Mouse (Mus musculus): Measurements from ENCODE around the gene Bcl6b. TPM values are rescaled to one million over a fixed set of nuclear protein-coding genes. Genes with fewer than 3 reads are reported as not detected.

Gene Bcl6b
- polyA plus RNA-seq (2012; ENCODE audit: insufficient read depth, insufficient read length, missing spikeins), result 0.32 and 0.70 TPM in 2 replicates

DNA sequence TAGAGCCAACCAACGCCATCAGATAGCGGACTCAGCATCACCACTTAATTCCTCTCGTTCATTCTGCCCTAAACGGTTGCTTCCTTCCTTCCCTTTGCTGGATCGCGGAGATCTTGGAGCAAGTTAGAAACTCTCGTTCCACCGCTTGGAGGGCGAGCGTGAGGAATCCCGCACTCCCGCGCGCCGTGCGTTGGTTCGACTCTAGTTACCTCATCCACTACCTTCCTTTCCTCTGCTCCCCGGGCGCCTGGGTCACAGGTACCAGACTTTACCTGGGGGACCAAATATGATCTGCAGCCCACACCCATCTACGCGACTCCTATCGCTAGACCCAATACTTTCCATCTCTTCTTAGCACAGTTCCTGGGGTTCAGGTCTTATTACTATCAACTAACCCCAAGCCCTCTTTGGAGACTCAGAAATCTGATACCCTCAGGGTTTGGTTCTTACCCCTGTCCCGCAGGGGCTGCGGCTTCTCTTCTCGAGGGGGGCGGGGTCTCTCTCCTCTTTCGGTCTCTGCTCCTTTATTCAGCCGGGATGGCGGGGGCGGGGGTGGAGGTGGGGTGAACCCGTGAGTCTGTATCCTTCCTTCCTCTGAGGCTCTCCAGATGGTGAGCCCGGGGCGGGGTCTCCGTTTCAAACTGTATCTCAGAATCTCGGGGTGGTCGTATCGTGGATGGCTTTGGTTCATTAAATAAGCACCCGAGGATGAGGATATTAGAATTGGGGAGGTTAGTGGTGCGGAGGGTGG, at the start of gene Bcl6b:
Gene Bcl6b (minus strand): TSS at position 539 of the 751 bp plus-strand sequence.
- Histone ChIP-seq H3K4me1 (ENCODE audit: control insufficient read depth, insufficient read depth, low read length) (peaks cover 21% of the 10 kb centered on the region), H3K4me3 (ENCODE audit: insufficient read depth, low read length) (peak within 1 kb of the TSS; percentile 33), H3K27ac (ENCODE audit: insufficient read depth, low read depth, low read length) (no peak within 1 kb of the TSS)
- no peak for TF ChIP-seq POLR2A (IDR thresholded peaks at IDR 0.05; ENCODE audit: borderline replicate concordance, low read depth, low read length)

DNA sequence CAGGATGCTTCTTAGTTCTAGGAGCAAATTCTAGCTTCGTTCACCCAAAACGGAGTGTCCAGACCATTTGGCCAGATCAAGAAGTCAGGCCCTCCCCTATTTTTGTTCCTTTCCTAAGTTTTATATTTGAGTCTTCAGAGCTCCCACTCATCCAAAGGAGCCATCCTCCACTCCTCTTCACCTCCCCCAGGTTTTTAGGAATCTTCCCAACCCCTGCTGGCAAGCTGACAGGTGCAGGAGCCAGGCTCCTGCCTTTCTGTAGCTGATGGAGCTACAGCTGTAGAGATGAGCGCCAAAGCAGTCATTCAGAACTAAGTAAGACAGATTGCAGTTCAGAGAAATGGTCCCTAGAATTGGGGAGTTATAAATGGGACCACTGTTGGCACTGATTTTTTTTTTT, 49.4 kb upstream of the Bcl6b start:
- Histone ChIP-seq H3K4me3 (ENCODE audit: insufficient read depth, low read length) (no peak overlapping the region), H3K4me1 (ENCODE audit: control insufficient read depth, insufficient read depth, low read length) (peaks cover 8% of the 10 kb centered on the region), H3K27ac (ENCODE audit: insufficient read depth, low read depth, low read length) (no peak overlapping the region)
- TF ChIP-seq CTCF (IDR thresholded peaks at IDR 0.05; ENCODE audit: low read depth, low read length) (no peak), POLR2A (IDR thresholded peaks at IDR 0.05; ENCODE audit: borderline replicate concordance, low read depth, low read length) (no peak)

DNA sequence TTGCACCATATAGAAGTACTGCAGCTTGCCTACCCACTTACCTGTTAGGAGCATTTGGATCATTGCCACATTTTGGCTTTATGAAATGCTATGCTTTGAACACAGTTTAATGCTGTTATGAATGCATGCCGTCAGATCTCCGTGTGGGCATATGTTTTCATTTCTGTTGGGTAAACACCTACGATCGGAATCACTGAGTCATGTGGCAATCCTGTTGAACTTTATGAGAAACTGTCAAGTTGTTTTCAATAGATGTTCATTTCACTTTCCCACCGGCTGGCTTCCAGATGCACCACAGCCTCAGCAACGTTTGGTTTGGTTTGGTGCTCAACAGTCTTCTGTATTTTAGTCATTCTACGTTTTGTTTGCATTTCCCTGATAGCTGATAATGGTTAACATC, 42.0 kb upstream of the Bcl6b start:
- TF ChIP-seq POLR2A (IDR thresholded peaks at IDR 0.05; ENCODE audit: borderline replicate concordance, low read depth, low read length), result no peak
- TF ChIP-seq CTCF (IDR thresholded peaks at IDR 0.05; ENCODE audit: low read depth, low read length), result no peak
- Histone ChIP-seq H3K27ac (ENCODE audit: insufficient read depth, low read depth, low read length) (no peak overlapping the region), H3K4me1 (ENCODE audit: control insufficient read depth, insufficient read depth, low read length) (no peaks in the 10 kb centered on the region), H3K4me3 (ENCODE audit: insufficient read depth, low read length) (no peak overlapping the region)

DNA sequence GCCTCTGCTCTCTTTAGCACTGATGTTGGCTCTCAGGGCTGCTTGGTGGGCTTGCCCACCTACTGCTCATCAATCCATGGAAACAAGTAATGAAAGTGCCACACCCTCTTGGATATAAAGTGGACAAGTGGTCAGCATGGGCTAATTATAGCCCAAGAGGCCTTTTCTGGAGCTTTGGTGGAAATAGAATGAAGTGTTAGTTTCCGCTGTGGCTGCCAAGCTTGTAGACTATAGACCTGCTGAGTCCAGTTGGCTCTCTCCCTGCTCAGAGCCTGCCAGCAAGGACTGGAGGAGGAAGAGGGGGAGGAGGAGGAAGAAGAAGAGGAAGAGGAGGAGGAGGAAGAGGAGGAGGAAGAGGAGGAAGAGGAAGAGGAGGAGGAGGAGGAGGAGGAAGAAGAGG, 36.8 kb upstream of the Bcl6b start:
- no peak for TF ChIP-seq POLR2A (IDR thresholded peaks at IDR 0.05; ENCODE audit: borderline replicate concordance, low read depth, low read length)
- no peak for TF ChIP-seq CTCF (IDR thresholded peaks at IDR 0.05; ENCODE audit: low read depth, low read length)
- Histone ChIP-seq H3K4me3 (ENCODE audit: insufficient read depth, low read length) (no peak overlapping the region), H3K4me1 (ENCODE audit: control insufficient read depth, insufficient read depth, low read length) (peaks cover 23% of the 10 kb centered on the region), H3K27ac (ENCODE audit: insufficient read depth, low read depth, low read length) (no peak overlapping the region)

DNA sequence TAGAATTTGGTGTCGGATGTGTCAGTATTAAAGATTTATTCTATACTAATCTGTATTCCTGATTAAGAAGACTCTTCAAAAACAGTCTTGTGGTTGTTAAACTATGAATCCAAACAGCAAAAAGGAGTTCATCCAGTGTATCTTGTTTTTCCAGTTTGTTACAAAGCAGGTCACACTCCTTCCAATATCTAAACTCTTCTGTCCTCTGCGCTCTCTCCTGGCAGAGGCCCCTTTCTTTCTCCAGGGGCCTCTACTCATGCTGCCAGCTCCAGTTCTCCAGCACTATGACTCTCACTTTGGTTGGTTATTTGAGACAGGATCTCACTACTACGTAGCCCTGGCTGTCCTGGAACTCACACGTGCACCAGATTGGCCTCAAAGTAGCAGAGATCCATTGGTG, 36.2 kb upstream of the Bcl6b start:
- Histone ChIP-seq H3K27ac (ENCODE audit: insufficient read depth, low read depth, low read length) (no peak overlapping the region), H3K4me1 (ENCODE audit: control insufficient read depth, insufficient read depth, low read length) (peaks cover 23% of the 10 kb centered on the region), H3K4me3 (ENCODE audit: insufficient read depth, low read length) (no peak overlapping the region)
- TF ChIP-seq POLR2A (IDR thresholded peaks at IDR 0.05; ENCODE audit: borderline replicate concordance, low read depth, low read length) (no peak), CTCF (IDR thresholded peaks at IDR 0.05; ENCODE audit: low read depth, low read length) (no peak)

DNA sequence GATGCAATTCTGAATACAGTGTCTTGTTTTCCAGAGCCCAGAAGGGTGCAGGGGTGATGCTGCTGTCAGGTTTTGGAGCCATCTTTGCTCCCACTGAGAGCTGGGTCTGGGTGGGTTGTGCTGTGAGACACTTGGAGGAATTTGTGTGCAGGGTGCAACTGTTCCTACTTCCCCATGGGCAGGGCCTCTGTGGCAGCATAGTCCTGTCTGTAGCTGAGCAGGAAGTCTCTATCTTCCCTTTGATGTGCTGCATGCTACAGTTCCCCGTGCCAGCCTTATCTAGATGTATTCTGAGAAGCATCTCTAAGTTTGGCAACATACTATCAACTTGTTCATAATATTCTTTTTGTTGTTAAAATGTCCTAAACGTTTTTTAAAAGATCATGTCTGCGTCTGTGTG, 35.7 kb upstream of the Bcl6b start:
- no peak overlapping the region for H3K27ac ChIP-seq (ENCODE audit: insufficient read depth, low read depth, low read length)

DNA sequence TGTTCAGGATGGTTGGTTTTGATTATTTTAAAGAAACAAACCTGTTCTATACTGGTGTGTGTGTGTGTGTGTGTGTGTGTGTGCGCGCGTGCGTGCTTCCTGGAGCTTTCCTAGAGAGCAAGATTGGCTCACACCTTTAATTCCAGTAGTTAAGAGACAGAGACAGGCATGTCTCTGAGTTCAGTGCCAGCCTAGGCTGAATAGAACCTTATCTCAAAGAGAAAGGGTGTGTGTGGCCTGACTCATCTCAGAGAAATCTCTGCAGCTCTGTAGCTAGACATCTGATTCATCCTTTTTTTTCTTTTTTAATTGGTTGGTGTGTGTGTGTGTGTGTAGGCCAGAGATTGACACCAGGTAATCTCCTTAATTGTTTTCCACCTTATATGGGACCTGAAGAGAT, 29.4 kb upstream of the Bcl6b start:
- TF ChIP-seq POLR2A (IDR thresholded peaks at IDR 0.05; ENCODE audit: borderline replicate concordance, low read depth, low read length) (no peak), CTCF (IDR thresholded peaks at IDR 0.05; ENCODE audit: low read depth, low read length) (no peak)
- H3K4me3 ChIP-seq (ENCODE audit: insufficient read depth, low read length), result no peak overlapping the region
- no peak overlapping the region for H3K27ac ChIP-seq (ENCODE audit: insufficient read depth, low read depth, low read length)
- peaks cover 12% of the 10 kb centered on the region for H3K4me1 ChIP-seq (ENCODE audit: control insufficient read depth, insufficient read depth, low read length)

More for the DNA sequence above, 35.7 kb upstream of the Bcl6b start:
- peaks cover 23% of the 10 kb centered on the region for H3K4me1 ChIP-seq (ENCODE audit: control insufficient read depth, insufficient read depth, low read length)
- no peak overlapping the region for H3K4me3 ChIP-seq (ENCODE audit: insufficient read depth, low read length)
- TF ChIP-seq POLR2A (IDR thresholded peaks at IDR 0.05; ENCODE audit: borderline replicate concordance, low read depth, low read length) (no peak), CTCF (IDR thresholded peaks at IDR 0.05; ENCODE audit: low read depth, low read length) (no peak)

DNA sequence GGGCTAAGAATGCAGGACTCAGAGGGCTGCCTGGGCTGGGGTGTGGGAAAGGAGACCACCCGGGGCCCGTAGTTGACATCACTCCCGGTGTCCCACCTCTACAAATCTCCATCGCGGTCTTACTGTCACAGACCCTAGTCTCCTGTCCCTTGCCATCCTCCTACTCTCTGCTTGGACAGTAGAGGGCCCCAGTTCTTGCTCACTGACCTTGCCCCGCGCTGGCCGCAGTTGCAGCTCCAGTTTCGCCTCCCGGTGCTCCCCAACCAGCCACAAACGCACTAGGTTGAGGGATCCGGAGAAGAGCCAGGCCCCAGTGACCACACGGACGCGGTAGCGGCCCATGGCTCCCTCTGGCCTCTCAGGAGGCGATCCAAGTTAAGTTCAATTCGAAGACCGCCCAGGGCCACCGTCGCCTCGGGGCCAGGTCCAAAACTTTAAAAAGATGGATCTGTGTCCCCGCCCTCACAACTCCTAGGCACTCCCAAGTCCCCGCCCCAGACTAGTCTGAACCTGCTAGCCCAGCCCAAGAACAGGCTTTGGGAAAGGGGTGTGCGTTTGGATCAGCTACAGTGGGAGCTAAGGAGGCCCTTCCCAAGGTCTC, 25.4 kb upstream of the Bcl6b start, which contains the start of gene Alox12:
Gene Alox12 (minus strand): TSS at position 423 of the 601 bp plus-strand sequence.
- TF ChIP-seq POLR2A (IDR thresholded peaks at IDR 0.05; ENCODE audit: borderline replicate concordance, low read depth, low read length) (no peak), CTCF (IDR thresholded peaks at IDR 0.05; ENCODE audit: low read depth, low read length) (peak; percentile 26; the same call in 1 of the 2 replicates)
- H3K4me3 ChIP-seq (ENCODE audit: insufficient read depth, low read length), result peak within 1 kb of the TSS; percentile 29; the same call in 1 of the 2 replicates
- no peak within 1 kb of the TSS for H3K27ac ChIP-seq (ENCODE audit: insufficient read depth, low read depth, low read length)
- H3K4me1 ChIP-seq (ENCODE audit: control insufficient read depth, insufficient read depth, low read length), result peaks cover 17% of the 10 kb centered on the region

DNA sequence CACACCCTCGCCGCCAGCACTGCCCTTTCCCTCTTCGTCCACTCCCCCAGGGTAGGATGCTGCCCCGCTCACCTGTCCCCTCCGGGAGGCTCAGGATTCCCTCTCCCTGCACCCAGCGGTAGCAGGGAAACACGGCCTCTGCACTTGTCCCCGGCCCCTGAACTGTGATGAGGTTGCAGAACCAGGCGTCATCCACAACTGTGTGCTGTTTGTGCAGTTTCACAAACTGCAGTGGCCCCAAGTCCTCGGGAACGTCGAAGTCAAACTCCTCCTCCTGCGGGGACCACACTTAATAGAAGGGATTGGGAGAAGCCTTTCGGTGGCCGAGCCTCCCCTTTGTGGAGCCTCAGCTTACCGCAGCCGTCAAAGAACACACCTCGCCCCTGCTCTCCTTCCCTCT, 24.7 kb upstream of the Bcl6b start:
- H3K27ac ChIP-seq (ENCODE audit: insufficient read depth, low read depth, low read length), result no peak overlapping the region
- TF ChIP-seq CTCF (IDR thresholded peaks at IDR 0.05; ENCODE audit: low read depth, low read length) (no peak), POLR2A (IDR thresholded peaks at IDR 0.05; ENCODE audit: borderline replicate concordance, low read depth, low read length) (no peak)
- H3K4me1 ChIP-seq (ENCODE audit: control insufficient read depth, insufficient read depth, low read length), result peaks cover 20% of the 10 kb centered on the region
- H3K4me3 ChIP-seq (ENCODE audit: insufficient read depth, low read length), result peak overlapping the region; percentile 29; the same call in 1 of the 2 replicates

DNA sequence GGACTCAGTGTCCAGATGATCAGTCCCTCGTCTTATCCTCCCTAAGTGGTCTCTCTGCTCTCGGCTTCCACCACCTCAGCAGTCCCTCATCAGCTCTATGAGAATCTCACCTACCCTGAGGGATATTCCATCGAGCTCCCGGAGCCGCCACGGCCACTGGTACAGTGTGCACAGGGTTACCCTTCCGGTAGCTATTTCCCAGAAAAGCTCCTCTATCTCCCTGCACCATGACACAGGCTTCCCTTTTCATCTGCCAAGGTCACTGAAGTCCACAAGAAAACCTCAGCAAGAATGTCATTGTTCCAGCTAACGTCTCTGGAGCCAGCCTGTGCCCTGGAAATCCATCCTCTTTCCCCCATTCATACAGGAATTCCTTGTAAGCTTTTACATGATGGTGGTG, 22.3 kb upstream of the Bcl6b start:
- no peak for TF ChIP-seq POLR2A (IDR thresholded peaks at IDR 0.05; ENCODE audit: borderline replicate concordance, low read depth, low read length)
- TF ChIP-seq CTCF (IDR thresholded peaks at IDR 0.05; ENCODE audit: low read depth, low read length), result no peak
- peaks cover 20% of the 10 kb centered on the region for H3K4me1 ChIP-seq (ENCODE audit: control insufficient read depth, insufficient read depth, low read length)
- H3K27ac ChIP-seq (ENCODE audit: insufficient read depth, low read depth, low read length), result no peak overlapping the region
- no peak overlapping the region for H3K4me3 ChIP-seq (ENCODE audit: insufficient read depth, low read length)
